Mouse (Mus musculus): Measurements from ENCODE around the gene Slc44a5. TPM values are rescaled to one million over a fixed set of nuclear protein-coding genes. Genes with fewer than 3 reads are reported as not detected.
A peak's percentile ranks its signal among the peaks of the same experiment; 100 is the strongest.

Slc44a5 gene
- polyA plus RNA-seq, 1 experiment from 2014 or later = 5.7 TPM

DNA sequence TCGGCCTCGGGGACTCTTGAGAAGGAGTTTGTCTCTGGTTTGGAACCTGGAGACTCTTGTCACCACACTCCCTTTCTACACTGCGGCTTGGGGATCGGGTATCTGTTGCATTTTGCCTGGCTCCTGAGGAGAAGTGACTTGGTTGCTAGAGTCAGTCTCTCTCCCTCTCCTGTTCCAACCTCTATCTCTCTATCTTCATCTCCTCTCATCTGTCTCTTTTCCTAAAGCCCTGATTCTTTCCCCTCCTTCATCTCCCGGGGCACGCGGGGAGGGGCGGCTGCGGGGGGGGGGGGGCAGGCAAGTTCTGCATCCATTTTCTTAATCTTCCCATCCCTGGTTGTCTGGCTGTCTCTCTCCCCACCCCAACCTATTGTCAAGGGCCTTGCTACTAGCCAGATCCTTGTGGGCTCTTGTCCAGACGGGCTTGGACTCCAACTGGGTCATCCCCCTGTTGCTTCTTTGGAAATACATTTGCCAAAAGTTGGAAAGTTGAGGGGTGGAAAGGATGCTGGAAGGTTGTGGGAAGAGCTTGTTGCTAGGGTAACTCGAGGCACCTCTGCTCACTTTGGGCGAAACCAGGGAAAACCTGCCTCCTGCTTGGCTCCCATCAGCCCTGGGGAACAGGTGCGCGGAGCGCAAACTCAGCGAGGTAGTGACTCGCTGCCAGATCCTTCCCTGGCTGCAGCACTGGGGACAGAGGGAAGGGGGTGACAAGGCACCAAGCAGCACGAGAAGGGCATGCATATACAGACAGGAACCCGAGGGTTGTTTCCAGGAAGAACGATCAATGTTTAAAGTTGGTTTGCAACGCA, 919 bp downstream of the Slc44a5 start:
- H3K9ac ChIP-seq (replicated peaks) = peak overlapping the region; percentile 69
- peaks cover 20% of the 10 kb centered on the region for H3K4me1 ChIP-seq
- H3K36me3 ChIP-seq = no peaks in the 10 kb centered on the region
- 4% methylated on average over 20 of the region's 21 CpGs for WGBS
- peak overlapping the region; percentile 61; the same call in 1 of the 2 replicates for H3K27ac ChIP-seq (replicated peaks)
- no peaks in the 10 kb centered on the region for H3K9me3 ChIP-seq (replicated peaks)
- peaks cover 12% of the 10 kb centered on the region; the same call in 1 of the 2 replicates for H3K27me3 ChIP-seq (replicated peaks)
- peak overlapping the region; percentile 68 for H3K4me3 ChIP-seq (replicated peaks)
- peak overlapping the region; percentile 98 for H3K4me2 ChIP-seq
- ATAC-seq (ENCODE audit: low FRiP score) = peak; percentile 76

DNA sequence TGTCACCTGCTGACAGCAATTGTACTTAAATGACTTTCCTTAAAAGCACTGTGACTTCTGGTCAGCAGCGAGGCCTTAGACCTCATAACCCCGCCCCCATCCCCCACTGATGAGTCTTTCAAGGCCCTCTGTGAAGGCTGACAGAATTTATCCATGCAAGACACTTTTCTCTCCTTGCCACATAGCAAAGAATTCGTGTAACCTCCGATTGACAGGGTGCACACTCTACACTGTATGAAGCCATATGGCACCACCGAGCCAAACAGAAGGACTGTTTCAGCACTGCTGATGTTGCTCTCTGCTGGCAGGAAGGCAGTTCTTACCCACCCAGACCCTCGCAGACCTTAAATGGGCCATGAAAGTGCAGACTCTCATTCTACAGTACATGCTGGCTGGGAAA, 1.8 kb downstream of the Slc44a5 start:
- 7% methylated on average over 6 of the region's 6 CpGs for WGBS
- no peak for ATAC-seq (ENCODE audit: low FRiP score)

DNA sequence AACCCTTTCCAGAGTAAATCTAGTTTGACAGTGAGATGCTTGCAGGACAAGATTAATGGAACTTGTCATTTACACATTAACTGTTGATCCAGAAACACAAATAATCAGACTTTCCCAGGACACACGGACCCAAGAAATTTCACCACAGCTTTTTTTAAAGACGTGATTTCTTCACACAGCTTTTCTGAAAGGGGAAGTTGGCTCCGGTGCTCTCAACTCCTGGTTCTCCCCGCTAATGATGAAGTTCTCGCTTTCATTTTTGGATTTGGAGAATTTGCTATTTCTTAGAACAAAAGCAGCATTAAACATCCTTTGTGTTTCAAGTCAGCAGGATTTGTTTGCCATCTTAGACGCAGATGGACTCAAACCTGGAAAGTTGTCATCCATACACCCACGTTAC, 2.6 kb downstream of the Slc44a5 start:
- ATAC-seq (ENCODE audit: low FRiP score) = no peak
- 0 out of 2 replicates have a peak overlapping the region, but pooled peaks have one; percentile 98 for H3K4me2 ChIP-seq
- 82% methylated on average over 7 of the region's 7 CpGs for WGBS

More for the DNA sequence above, 1.8 kb downstream of the Slc44a5 start:
- Histone ChIP-seq H3K9ac (replicated peaks) (peak overlapping the region; percentile 69; the same call in 1 of the 2 replicates), H3K27me3 (replicated peaks) (peaks cover 12% of the 10 kb centered on the region; the same call in 1 of the 2 replicates), H3K4me3 (replicated peaks) (peak overlapping the region; percentile 68), H3K4me1 (peaks cover 20% of the 10 kb centered on the region), H3K27ac (replicated peaks) (no peak overlapping the region), H3K4me2 (peak overlapping the region; percentile 98), H3K36me3 (no peaks in the 10 kb centered on the region), H3K9me3 (replicated peaks) (no peaks in the 10 kb centered on the region)

DNA sequence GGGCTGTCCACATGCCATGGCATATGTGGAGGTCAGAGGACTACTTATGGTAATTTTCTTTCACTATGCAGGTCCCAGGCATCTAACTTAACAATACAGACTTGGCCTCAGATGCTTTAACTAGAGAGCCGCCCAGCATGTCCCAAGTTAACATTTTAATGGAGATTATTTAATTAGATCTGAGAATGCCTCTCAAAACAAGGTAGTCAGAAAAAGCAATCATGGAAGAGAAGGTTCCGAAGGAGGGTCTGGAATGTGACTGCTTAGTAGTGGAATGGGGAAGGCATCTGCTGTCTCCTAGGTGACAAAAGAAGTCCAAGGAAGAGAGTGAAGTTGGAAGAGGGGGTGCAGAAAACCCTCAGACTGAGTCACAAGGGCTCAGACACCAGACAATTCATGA, 7.4 kb downstream of the Slc44a5 start:
- ATAC-seq (ENCODE audit: low FRiP score) = no peak
- Histone ChIP-seq H3K27me3 (replicated peaks) (peaks cover 10% of the 10 kb centered on the region; the same call in 1 of the 2 replicates), H3K4me3 (replicated peaks) (no peak overlapping the region), H3K9ac (replicated peaks) (no peak overlapping the region), H3K36me3 (no peaks in the 10 kb centered on the region), H3K9me3 (replicated peaks) (no peaks in the 10 kb centered on the region), H3K4me2 (no peak overlapping the region), H3K4me1 (peaks cover 3% of the 10 kb centered on the region; the same call in 1 of the 2 replicates), H3K27ac (replicated peaks) (no peak overlapping the region)
- 51% methylated on average over 2 of the region's 2 CpGs for WGBS

More for the DNA sequence above, 2.6 kb downstream of the Slc44a5 start:
- Histone ChIP-seq H3K36me3 (no peaks in the 10 kb centered on the region), H3K27ac (replicated peaks) (no peak overlapping the region), H3K9me3 (replicated peaks) (no peaks in the 10 kb centered on the region), H3K27me3 (replicated peaks) (peaks cover 12% of the 10 kb centered on the region; the same call in 1 of the 2 replicates), H3K9ac (replicated peaks) (no peak overlapping the region), H3K4me1 (peaks cover 20% of the 10 kb centered on the region), H3K4me3 (replicated peaks) (no peak overlapping the region)

DNA sequence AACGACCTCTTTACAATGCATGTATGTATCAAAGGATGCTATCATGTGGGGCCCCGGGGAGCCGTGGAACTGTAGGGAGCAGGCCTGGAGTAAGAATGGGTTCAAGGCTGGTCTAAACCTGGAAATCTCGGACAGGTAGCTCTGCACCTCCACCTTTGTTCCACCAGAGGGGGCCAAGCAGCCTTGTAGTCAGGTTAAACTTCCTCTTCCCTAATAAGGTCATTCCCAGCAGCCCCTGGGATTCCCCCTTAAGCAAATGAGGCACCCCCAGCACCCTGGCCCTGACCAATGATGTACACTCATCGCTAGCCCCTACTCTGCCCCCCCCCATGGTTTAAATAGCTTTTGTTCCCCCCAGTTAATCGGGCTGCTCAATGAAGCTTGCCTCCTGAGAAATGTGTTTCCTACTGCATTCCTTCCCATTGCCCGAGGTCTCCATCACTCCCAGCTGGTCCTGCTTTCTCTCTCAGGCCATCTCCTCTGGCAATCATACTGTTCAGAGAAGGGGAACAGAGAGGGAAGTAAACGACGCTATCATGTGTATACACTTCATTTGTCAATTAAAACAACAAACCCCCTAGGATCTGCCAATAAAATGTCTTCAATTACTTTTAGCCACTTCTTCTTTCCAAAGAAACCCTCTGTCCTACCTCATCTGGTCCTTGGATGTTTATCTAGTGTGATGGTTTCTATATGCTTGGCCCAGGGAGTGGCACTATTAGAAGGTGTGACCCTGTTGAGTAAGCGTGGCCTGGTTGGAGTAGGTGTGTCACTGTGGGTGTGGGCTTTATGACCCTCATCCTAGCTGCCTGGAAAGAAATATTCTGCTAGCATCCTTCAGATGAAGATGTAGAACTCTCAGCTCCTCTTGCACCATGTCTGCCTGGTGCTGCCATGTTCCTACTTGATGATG, 11.4 kb downstream of the Slc44a5 start:
- no peaks in the 10 kb centered on the region for H3K36me3 ChIP-seq
- H3K4me2 ChIP-seq = no peak overlapping the region

DNA sequence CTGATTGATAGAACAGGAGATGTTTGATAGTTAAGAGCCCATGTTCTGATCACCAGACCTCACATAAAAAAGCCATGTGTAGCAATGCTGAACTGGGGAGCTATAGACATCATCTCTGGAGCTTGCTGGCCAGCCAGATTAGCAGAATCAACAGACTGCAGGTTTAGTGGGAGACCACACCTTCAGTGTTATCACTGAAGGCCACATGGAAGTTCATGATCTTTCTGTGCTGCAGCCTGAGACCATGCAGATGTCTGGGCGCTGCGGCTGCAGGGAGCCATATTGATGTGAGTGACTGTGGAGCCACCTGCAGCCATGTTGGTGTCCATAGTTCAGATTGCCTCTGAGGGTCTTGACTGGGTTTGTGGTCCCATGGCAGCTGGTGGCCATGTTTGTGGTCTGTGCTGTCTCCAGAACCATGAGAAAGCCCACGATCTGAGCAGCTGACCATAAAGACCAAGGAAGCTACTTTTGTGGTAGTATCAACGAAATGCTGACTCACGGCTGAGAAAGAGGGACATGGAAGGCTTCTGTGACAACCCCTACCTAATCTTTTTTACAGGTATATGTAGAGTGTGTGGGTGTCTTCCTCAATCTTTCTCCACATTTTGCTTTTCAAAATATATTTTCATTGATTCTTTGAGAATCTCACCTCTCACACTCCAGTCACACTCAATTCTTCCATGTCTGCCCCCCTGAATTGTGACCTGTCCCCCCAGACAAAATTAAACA, 26.7 kb downstream of the Slc44a5 start:
- Histone ChIP-seq H3K4me2 (no peak overlapping the region), H3K4me1 (0 out of 2 replicates have a peak, but pooled peaks cover 2% of the 10 kb centered on the region)
- 95% methylated on average over 5 of the region's 5 CpGs for WGBS

More for the DNA sequence above, 11.4 kb downstream of the Slc44a5 start:
- H3K4me1 ChIP-seq = peaks cover 3% of the 10 kb centered on the region; the same call in 1 of the 2 replicates
- H3K27ac ChIP-seq (replicated peaks) = no peak overlapping the region
- ATAC-seq (ENCODE audit: low FRiP score) = no peak
- no peak overlapping the region for H3K4me3 ChIP-seq (replicated peaks)
- H3K27me3 ChIP-seq (replicated peaks) = no peaks in the 10 kb centered on the region
- 46% methylated on average over 10 of the region's 10 CpGs for WGBS
- H3K9ac ChIP-seq (replicated peaks) = no peak overlapping the region
- H3K9me3 ChIP-seq (replicated peaks) = no peaks in the 10 kb centered on the region

DNA sequence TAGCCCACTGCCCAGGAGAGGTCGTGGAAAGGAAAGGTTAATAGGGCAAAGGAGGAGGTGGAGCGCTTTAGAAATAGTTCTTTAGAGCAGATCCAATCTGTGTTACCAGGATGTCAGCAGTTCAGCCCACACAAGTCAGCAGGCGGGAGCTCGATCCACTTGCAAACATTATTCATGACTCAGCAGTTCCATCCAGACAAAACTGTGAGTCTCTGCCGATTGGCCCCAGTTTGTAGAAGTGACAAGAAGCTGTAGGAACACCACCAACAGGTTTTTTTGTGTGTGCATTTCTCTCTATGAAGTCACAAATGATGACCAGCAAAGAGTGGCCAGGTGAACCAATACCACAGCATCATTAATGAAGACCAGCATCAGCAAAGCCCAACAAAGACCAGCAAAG, 28.1 kb downstream of the Slc44a5 start:
- Histone ChIP-seq H3K9me3 (replicated peaks) (no peaks in the 10 kb centered on the region), H3K9ac (replicated peaks) (no peak overlapping the region), H3K27ac (replicated peaks) (no peak overlapping the region), H3K27me3 (replicated peaks) (no peaks in the 10 kb centered on the region), H3K4me3 (replicated peaks) (no peak overlapping the region), H3K36me3 (no peaks in the 10 kb centered on the region), H3K4me2 (no peak overlapping the region), H3K4me1 (0 out of 2 replicates have a peak, but pooled peaks cover 2% of the 10 kb centered on the region)
- no peak for ATAC-seq (ENCODE audit: low FRiP score)
- 77% methylated on average over 5 of the region's 5 CpGs for WGBS

More for the DNA sequence above, 26.7 kb downstream of the Slc44a5 start:
- H3K4me3 ChIP-seq (replicated peaks) = no peak overlapping the region
- ATAC-seq (ENCODE audit: low FRiP score) = no peak
- no peaks in the 10 kb centered on the region for H3K27me3 ChIP-seq (replicated peaks)
- H3K27ac ChIP-seq (replicated peaks) = no peak overlapping the region
- H3K9ac ChIP-seq (replicated peaks) = no peak overlapping the region
- H3K9me3 ChIP-seq (replicated peaks) = no peaks in the 10 kb centered on the region
- no peaks in the 10 kb centered on the region for H3K36me3 ChIP-seq

DNA sequence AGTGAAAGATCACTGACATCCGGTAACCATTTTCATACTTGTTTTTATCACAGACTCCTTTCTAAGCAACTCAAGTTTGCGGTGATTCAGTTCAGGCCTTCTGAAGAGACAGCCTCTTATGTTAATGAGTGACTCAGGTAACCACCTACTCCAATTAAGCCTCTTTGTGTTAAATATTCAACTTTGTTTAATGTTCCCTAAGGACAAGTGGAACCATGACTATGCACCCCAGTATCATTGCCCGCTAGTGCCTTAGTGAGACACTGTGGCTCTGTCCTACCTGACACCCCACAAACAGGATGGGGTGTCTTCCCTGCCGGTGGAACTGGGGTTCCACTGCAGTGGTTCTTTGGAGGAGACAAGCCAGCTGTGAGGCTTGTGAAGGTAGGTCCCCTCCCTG, 73.6 kb downstream of the Slc44a5 start:
- Histone ChIP-seq H3K9ac (replicated peaks) (no peak overlapping the region), H3K9me3 (replicated peaks) (no peaks in the 10 kb centered on the region), H3K4me3 (replicated peaks) (no peak overlapping the region), H3K27me3 (replicated peaks) (no peaks in the 10 kb centered on the region), H3K4me1 (no peaks in the 10 kb centered on the region), H3K4me2 (no peak overlapping the region), H3K36me3 (no peaks in the 10 kb centered on the region), H3K27ac (replicated peaks) (no peak overlapping the region)
- ATAC-seq (ENCODE audit: low FRiP score) = no peak
- 85% methylated on average over 4 of the region's 4 CpGs for WGBS

DNA sequence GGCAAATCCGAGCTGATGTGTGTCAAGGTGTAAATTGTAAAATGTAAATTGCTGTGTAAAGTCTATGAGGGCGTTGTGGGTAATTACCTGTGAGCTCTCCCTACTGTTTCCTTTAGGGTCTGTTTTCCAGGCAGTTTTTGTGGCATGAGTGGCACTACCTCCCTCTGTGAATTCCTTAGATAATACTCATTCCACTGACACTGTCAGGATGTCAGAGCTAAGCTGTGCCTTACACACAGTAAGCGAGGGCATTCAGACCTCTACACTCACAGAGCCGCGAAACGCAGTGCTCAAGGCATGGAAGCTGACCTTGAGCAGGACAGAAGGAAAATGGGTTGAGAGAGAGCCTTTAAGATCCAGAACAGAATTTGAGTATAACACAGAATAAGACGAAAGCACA, 80.1 kb downstream of the Slc44a5 start:
- Histone ChIP-seq H3K27ac (replicated peaks) (no peak overlapping the region), H3K36me3 (no peaks in the 10 kb centered on the region), H3K27me3 (replicated peaks) (no peaks in the 10 kb centered on the region), H3K9ac (replicated peaks) (no peak overlapping the region), H3K4me2 (no peak overlapping the region), H3K9me3 (replicated peaks) (no peaks in the 10 kb centered on the region), H3K4me1 (no peaks in the 10 kb centered on the region), H3K4me3 (replicated peaks) (no peak overlapping the region)
- WGBS = 72% methylated on average over 7 of the region's 7 CpGs
- ATAC-seq (ENCODE audit: low FRiP score) = no peak

DNA sequence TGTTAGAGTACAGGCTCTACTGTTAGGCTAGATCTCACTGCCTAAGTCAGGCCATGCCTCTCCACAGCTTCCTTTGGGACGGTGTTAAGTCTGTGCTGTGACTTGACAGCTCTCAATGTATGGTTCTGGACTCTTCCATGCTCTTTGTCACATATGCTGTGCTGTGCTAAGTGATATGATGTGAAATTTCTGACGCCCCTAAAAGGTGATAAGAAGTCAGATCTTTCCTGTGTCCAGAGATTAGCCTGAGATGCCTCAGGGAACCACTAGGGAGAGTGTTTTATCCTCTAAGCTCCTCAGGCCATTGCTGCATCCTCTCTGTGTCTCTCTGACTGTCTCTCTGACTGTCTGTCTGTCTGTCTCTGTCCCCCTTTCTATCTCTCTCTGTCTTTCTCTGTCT, 84.2 kb downstream of the Slc44a5 start:
- no peak overlapping the region for H3K4me2 ChIP-seq
- no peaks in the 10 kb centered on the region for H3K27me3 ChIP-seq (replicated peaks)
- H3K4me1 ChIP-seq = no peaks in the 10 kb centered on the region
- no peak for ATAC-seq (ENCODE audit: low FRiP score)
- H3K9me3 ChIP-seq (replicated peaks) = no peaks in the 10 kb centered on the region
- H3K9ac ChIP-seq (replicated peaks) = no peak overlapping the region
- H3K36me3 ChIP-seq = no peaks in the 10 kb centered on the region
- no peak overlapping the region for H3K27ac ChIP-seq (replicated peaks)
- no peak overlapping the region for H3K4me3 ChIP-seq (replicated peaks)
- WGBS = 91% methylated on average over 2 of the region's 2 CpGs

DNA sequence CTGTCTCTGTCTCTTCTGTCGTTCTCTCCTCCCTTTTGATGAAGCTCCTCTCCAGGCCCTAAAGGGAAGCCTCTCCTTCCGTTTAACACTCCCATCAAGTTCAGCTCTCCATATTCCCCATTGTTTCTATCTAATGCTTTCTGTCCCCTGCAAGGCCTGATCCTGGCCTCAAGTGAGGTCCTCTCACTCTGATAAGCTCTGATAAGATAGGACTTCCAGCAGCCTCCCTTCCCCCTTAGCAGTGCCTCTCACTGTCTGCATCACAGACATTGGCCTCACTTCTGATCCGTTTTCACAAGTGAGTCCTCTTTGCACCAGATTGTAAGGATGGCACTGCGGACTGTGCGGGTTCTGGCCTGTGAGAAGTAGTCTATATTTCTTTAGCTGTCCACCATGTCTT, 85.0 kb downstream of the Slc44a5 start:
- 83% methylated on average over 5 of the region's 5 CpGs for WGBS
- Histone ChIP-seq H3K4me2 (no peak overlapping the region), H3K4me3 (replicated peaks) (no peak overlapping the region), H3K9ac (replicated peaks) (no peak overlapping the region), H3K36me3 (no peaks in the 10 kb centered on the region), H3K9me3 (replicated peaks) (no peaks in the 10 kb centered on the region), H3K27ac (replicated peaks) (no peak overlapping the region), H3K4me1 (no peaks in the 10 kb centered on the region), H3K27me3 (replicated peaks) (no peaks in the 10 kb centered on the region)
- ATAC-seq (ENCODE audit: low FRiP score) = no peak

All from neural tube, embryonic 15.5 days (tissue).